ENCODE assay signal across 8 mouse cellular contexts in genomic region chr5:92679441-92679840, GRCm38 (mm10). TPM values are rescaled to one million over a fixed set of nuclear protein-coding genes. Genes with fewer than 3 reads are reported as not detected.
DNase-seq lines count a peak whose midpoint lies in the region; ATAC-seq lines count a peak whose summit lies in the region.

No protein-coding gene starts in this region.

- intact Hi-C loops in heart, postnatal 25 days (cut with DNase I), result loop anchor here (1.0 kb wide), 1 partner anchor 47 kb away; no protein-coding TSS in a partner anchor

- peak; percentile 29 to 47 for DNase-seq in heart, adult 18-20 months
- no peak for DNase-seq in heart, postnatal 25 days (ENCODE audit: low spot score)
- peak; percentile 53 for DNase-seq in right cerebral cortex, adult 18-20 months
- DNase-seq in right cerebral cortex, postnatal 36 days (ENCODE audit: low spot score in 2 of 2), result no peak
- DNase-seq in embryo, embryonic 9.5 days (ENCODE audit: extremely low spot score), result peak; percentile 51
- peak; percentile 64 for DNase-seq in mesoderm, embryonic 11.5 days (ENCODE audit: low read depth, low spot score)
- DNase-seq in spleen, adult 12 weeks (ENCODE audit: low spot score), result no peak

- no peak for ATAC-seq in megakaryocyte-erythroid progenitor cell, adult 5-6 weeks (replicated peaks; ENCODE audit: low FRiP score, low TSS enrichment, poor library complexity, severe bottlenecking)

RNA-seq across cellular contexts. Expression of gene Shroom3, which starts 3.8 kb away (rescaled TPM):
- total RNA-seq in heart, adult 18-20 months (2021), result 10 to 100 TPM; 26.3 to 30.0 TPM
- 10 to 100 TPM; 32.7 to 33.9 TPM for total RNA-seq in heart, postnatal 25 days (2021)
- 0.50 TPM in 1 of 2 replicates, not detected in the other for total RNA-seq in megakaryocyte-erythroid progenitor cell, adult 5-6 weeks (2014; fragmentation: Nextera tagmentation)
- total RNA-seq in megakaryocyte-erythroid progenitor cell, adult 5-6 weeks (2017), result 1.9 TPM in 1 of 2 replicates, not detected in the other

RNA-seq across cellular contexts. Expression of gene Ccdc158, which starts 4.4 kb away (rescaled TPM):
- total RNA-seq in heart, adult 18-20 months (2021), result not detected
- not detected for total RNA-seq in heart, postnatal 25 days (2021)
- 4.2 and 4.7 TPM in 2 replicates for total RNA-seq in megakaryocyte-erythroid progenitor cell, adult 5-6 weeks (2014; fragmentation: Nextera tagmentation)
- 6.4 and 8.7 TPM in 2 replicates for total RNA-seq in megakaryocyte-erythroid progenitor cell, adult 5-6 weeks (2017)

Comparison
In these comparisons a context has a peak if more than half of its experiments do, and no peak if none do; other contexts are left out.
1. DNase-seq: peak in heart, adult 18-20 months (2 of 2), right cerebral cortex, adult 18-20 months (single experiment), embryo, embryonic 9.5 days (single experiment) and mesoderm, embryonic 11.5 days (single experiment); none in heart, postnatal 25 days (single experiment), right cerebral cortex, postnatal 36 days (0 of 2) and spleen, adult 12 weeks (single experiment).
2. RNA of gene Shroom3, which starts 3.8 kb away (total RNA-seq): 32.7 to 33.9 TPM in heart, postnatal 25 days and 26.3 to 30.0 TPM in heart, adult 18-20 months; 0.50 to 1.9 TPM in megakaryocyte-erythroid progenitor cell, adult 5-6 weeks; every median in the first group is over 4 times any median in the second.
3. RNA of gene Ccdc158, which starts 4.4 kb away (total RNA-seq): 4.2 to 8.7 TPM in megakaryocyte-erythroid progenitor cell, adult 5-6 weeks; not detected in heart, adult 18-20 months and not detected in heart, postnatal 25 days; every median in the first group is over 4 times any median in the second.